Comparison of ENCODE assay signal across 10 mouse cellular contexts in the genomic region with DNA sequence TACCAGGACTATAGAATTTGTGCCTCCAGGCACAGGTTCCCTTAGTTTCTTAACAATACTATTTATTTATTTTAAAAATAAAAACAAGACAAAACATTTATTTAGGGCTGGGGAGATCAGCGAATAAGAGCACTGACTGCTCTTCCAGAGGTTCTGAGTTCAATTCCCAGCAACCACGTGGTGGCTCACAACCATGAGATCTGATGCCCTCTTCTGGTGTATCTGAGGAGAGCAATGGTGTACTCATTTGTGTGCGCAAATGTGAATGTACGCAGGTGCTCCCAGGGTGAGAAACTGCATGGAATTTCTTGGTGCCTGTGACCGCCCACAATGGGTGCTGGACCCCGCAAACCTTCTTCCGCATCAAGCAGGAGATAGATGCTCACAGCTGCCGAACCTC. TPM values are rescaled to one million over a fixed set of nuclear protein-coding genes. Genes with fewer than 3 reads are reported as not detected.
DNase-seq lines count a peak whose midpoint lies in the region; ATAC-seq and TF ChIP-seq lines count a peak whose summit lies in the region.
"Had no signal": no experiment of that assay in that cellular context is flagged by ENCODE, and none has a peak within 500 bp of the region (broad histone marks: within the 10 kb centered on the region; RNA-seq: fewer than 3 reads in every experiment).

No protein-coding gene starts in this region.

- 80% methylated on average over 8 of the region's 8 CpGs for WGBS in hindbrain, postnatal 0 days
- WGBS in hindbrain, embryonic 13.5 days: 85% methylated on average over 8 of the region's 8 CpGs
- WGBS in midbrain, postnatal 0 days: 84% methylated on average over 8 of the region's 8 CpGs
- WGBS in midbrain, embryonic 13.5 days: 85% methylated on average over 8 of the region's 8 CpGs

- H3K9me3 ChIP-seq in hindbrain, postnatal 0 days (ENCODE audit: low read length): no peaks in the 10 kb centered on the region
- no peaks in the 10 kb centered on the region for H3K9me3 ChIP-seq in hindbrain, embryonic 13.5 days
- no peaks in the 10 kb centered on the region for H3K9me3 ChIP-seq in midbrain, postnatal 0 days (ENCODE audit: low read length)
- H3K9me3 ChIP-seq in midbrain, embryonic 13.5 days: no peaks in the 10 kb centered on the region
- H3K9me3 ChIP-seq: megakaryocyte, embryonic 14.5 days had no signal

- DNase-seq in CD4-positive, CD25-positive, alpha-beta regulatory T cell, adult 2 months (ENCODE audit: low read depth, low spot score): peak; percentile 49
- DNase-seq in hindbrain, postnatal 0 days (ENCODE audit: low spot score): no peak
- DNase-seq in midbrain, postnatal 0 days (ENCODE audit: low spot score): no peak
- no peak for DNase-seq in ovary, adult 18-20 months (ENCODE audit: low spot score)
- DNase-seq in spleen, postnatal 10 days (ENCODE audit: low spot score in 2 of 2): no peak

- TF ChIP-seq CTCF in hindbrain, postnatal 0 days (IDR thresholded peaks at IDR 0.05; ENCODE audit: low read depth): peak; percentile 30; the same call in 1 of the 2 replicates
- 0 out of 2 replicates have a peak, but pooled peaks have one; percentile 18 for TF ChIP-seq CTCF in midbrain, postnatal 0 days (IDR thresholded peaks at IDR 0.05)

- no peak overlapping the region for H3K27ac ChIP-seq in hindbrain, postnatal 0 days
- no peak overlapping the region for H3K27ac ChIP-seq in hindbrain, embryonic 13.5 days
- H3K27ac ChIP-seq in midbrain, postnatal 0 days (ENCODE audit: low read depth, low read length): no peak overlapping the region
- no peak overlapping the region for H3K27ac ChIP-seq in midbrain, embryonic 13.5 days
- H3K27ac ChIP-seq: hindbrain, embryonic 14.5 days had no signal

- no peak overlapping the region for H3K4me3 ChIP-seq in hindbrain, postnatal 0 days (ENCODE audit: low read length)
- no peak overlapping the region for H3K4me3 ChIP-seq in hindbrain, embryonic 13.5 days
- H3K4me3 ChIP-seq in midbrain, postnatal 0 days (ENCODE audit: low read depth, low read length): no peak overlapping the region
- H3K4me3 ChIP-seq in midbrain, embryonic 13.5 days (replicated peaks): no peak overlapping the region
- H3K4me3 ChIP-seq: megakaryocyte, embryonic 14.5 days had no signal

- no peak overlapping the region for H3K4me2 ChIP-seq in hindbrain, postnatal 0 days (ENCODE audit: low read depth, low read length)
- no peak overlapping the region for H3K4me2 ChIP-seq in hindbrain, embryonic 13.5 days
- H3K4me2 ChIP-seq in midbrain, postnatal 0 days (ENCODE audit: low read depth, low read length, poor library complexity, severe bottlenecking): no peak overlapping the region
- no peak overlapping the region for H3K4me2 ChIP-seq in midbrain, embryonic 13.5 days (replicated peaks)
- H3K4me2 ChIP-seq: hindbrain, embryonic 14.5 days had no signal

- H3K27me3 ChIP-seq in hindbrain, postnatal 0 days (ENCODE audit: insufficient read depth, low read length): no peaks in the 10 kb centered on the region
- no peaks in the 10 kb centered on the region for H3K27me3 ChIP-seq in hindbrain, embryonic 13.5 days
- H3K27me3 ChIP-seq in midbrain, postnatal 0 days (ENCODE audit: insufficient read depth, low read length): no peaks in the 10 kb centered on the region
- H3K27me3 ChIP-seq in midbrain, embryonic 13.5 days: no peaks in the 10 kb centered on the region
- H3K27me3 ChIP-seq: megakaryocyte, embryonic 14.5 days had no signal

- peaks cover 42% of the 10 kb centered on the region; the same call in 1 of the 2 replicates for H3K36me3 ChIP-seq in hindbrain, postnatal 0 days (ENCODE audit: insufficient read depth, low read length)
- H3K36me3 ChIP-seq in hindbrain, embryonic 13.5 days: peaks cover 73% of the 10 kb centered on the region
- peaks cover 41% of the 10 kb centered on the region for H3K36me3 ChIP-seq in midbrain, postnatal 0 days (ENCODE audit: insufficient read depth, low read length)
- H3K36me3 ChIP-seq in midbrain, embryonic 13.5 days: peaks cover 79% of the 10 kb centered on the region

- H3K9ac ChIP-seq in hindbrain, postnatal 0 days (replicated peaks; ENCODE audit: low read length): no peak overlapping the region
- H3K9ac ChIP-seq in hindbrain, embryonic 13.5 days: no peak overlapping the region
- no peak overlapping the region for H3K9ac ChIP-seq in midbrain, postnatal 0 days (replicated peaks; ENCODE audit: low read length, poor library complexity, severe bottlenecking)
- no peak overlapping the region for H3K9ac ChIP-seq in midbrain, embryonic 13.5 days (replicated peaks)
- H3K9ac ChIP-seq: hindbrain, embryonic 14.5 days had no signal

- no peaks in the 10 kb centered on the region for H3K4me1 ChIP-seq in hindbrain, postnatal 0 days (ENCODE audit: insufficient read depth, low read length)
- H3K4me1 ChIP-seq in hindbrain, embryonic 13.5 days (replicated peaks): no peaks in the 10 kb centered on the region
- H3K4me1 ChIP-seq in midbrain, postnatal 0 days (ENCODE audit: insufficient read depth, low read length): no peaks in the 10 kb centered on the region
- no peaks in the 10 kb centered on the region for H3K4me1 ChIP-seq in midbrain, embryonic 13.5 days (replicated peaks)

- ATAC-seq in CD4-positive, CD25-positive, alpha-beta regulatory T cell, adult 4 months: no peak
- ATAC-seq in hindbrain, postnatal 0 days: no peak
- ATAC-seq in hindbrain, embryonic 13.5 days (ENCODE audit: low FRiP score): no peak
- ATAC-seq in midbrain, postnatal 0 days (ENCODE audit: low FRiP score): no peak
- ATAC-seq in midbrain, embryonic 13.5 days: no peak

RNA-seq across cellular contexts. Expression of a gene that starts 8.6 kb away (rescaled TPM):
- 100 to 1,000 TPM; 656 to 763 TPM for polyA plus RNA-seq in CD4-positive, CD25-positive, alpha-beta regulatory T cell, adult 4 months (2017; shearing (Covaris generic))
- total RNA-seq in hindbrain, postnatal 0 days (2014; rRNA removed): 347 and 472 TPM in 2 replicates
- 309 TPM in 2 replicates for polyA plus RNA-seq in hindbrain, postnatal 0 days (2015; fragmentation: Nextera tagmentation; extraction: Ambion mirVana)
- polyA plus RNA-seq in hindbrain, embryonic 13.5 days (2015; fragmentation: Nextera tagmentation; extraction: Ambion mirVana): 315 and 332 TPM in 2 replicates
- total RNA-seq in midbrain, postnatal 0 days (2014; rRNA removed): 405 and 482 TPM in 2 replicates
- 292 and 309 TPM in 2 replicates for polyA plus RNA-seq in midbrain, postnatal 0 days (2015; fragmentation: Nextera tagmentation; extraction: Ambion mirVana)
- 318 and 323 TPM in 2 replicates for polyA plus RNA-seq in midbrain, embryonic 13.5 days (2015; fragmentation: Nextera tagmentation; extraction: Ambion mirVana)

RNA-seq across cellular contexts. Expression of a gene that starts 8.8 kb away (rescaled TPM):
- polyA plus RNA-seq in CD4-positive, CD25-positive, alpha-beta regulatory T cell, adult 4 months (2017; shearing (Covaris generic)): 100 to 1,000 TPM in 1 of 2 experiments, 10 to 100 TPM in 1; 93.7 to 171 TPM
- total RNA-seq in hindbrain, postnatal 0 days (2014; rRNA removed): 4.1 and 5.8 TPM in 2 replicates
- polyA plus RNA-seq in hindbrain, postnatal 0 days (2015; fragmentation: Nextera tagmentation; extraction: Ambion mirVana): 12.5 and 15.0 TPM in 2 replicates
- 4.1 and 6.4 TPM in 2 replicates for polyA plus RNA-seq in hindbrain, embryonic 13.5 days (2015; fragmentation: Nextera tagmentation; extraction: Ambion mirVana)
- total RNA-seq in midbrain, postnatal 0 days (2014; rRNA removed): 5.6 and 17.4 TPM in 2 replicates
- 18.2 and 21.0 TPM in 2 replicates for polyA plus RNA-seq in midbrain, postnatal 0 days (2015; fragmentation: Nextera tagmentation; extraction: Ambion mirVana)
- 4.5 and 5.0 TPM in 2 replicates for polyA plus RNA-seq in midbrain, embryonic 13.5 days (2015; fragmentation: Nextera tagmentation; extraction: Ambion mirVana)

RNA-seq across cellular contexts. Expression of a gene that starts 10.9 kb away (rescaled TPM):
- 100 to 1,000 TPM in 1 of 2 experiments, 10 to 100 TPM in 1; 82.6 to 106 TPM for polyA plus RNA-seq in CD4-positive, CD25-positive, alpha-beta regulatory T cell, adult 4 months (2017; shearing (Covaris generic))
- total RNA-seq in hindbrain, postnatal 0 days (2014; rRNA removed): 81.3 and 85.7 TPM in 2 replicates
- polyA plus RNA-seq in hindbrain, postnatal 0 days (2015; fragmentation: Nextera tagmentation; extraction: Ambion mirVana): 114 and 115 TPM in 2 replicates
- polyA plus RNA-seq in hindbrain, embryonic 13.5 days (2015; fragmentation: Nextera tagmentation; extraction: Ambion mirVana): 136 and 138 TPM in 2 replicates
- 74.7 and 86.9 TPM in 2 replicates for total RNA-seq in midbrain, postnatal 0 days (2014; rRNA removed)
- polyA plus RNA-seq in midbrain, postnatal 0 days (2015; fragmentation: Nextera tagmentation; extraction: Ambion mirVana): 101 and 105 TPM in 2 replicates
- 120 and 132 TPM in 2 replicates for polyA plus RNA-seq in midbrain, embryonic 13.5 days (2015; fragmentation: Nextera tagmentation; extraction: Ambion mirVana)
